Mouse (Mus musculus) urinary bladder, adult 18-20 months (tissue): Measurements from ENCODE around the gene Tmem56.

Experiments
- DNase-seq, 2 experiments: peaks; one replicate each; pipeline ENCODE4 v3.0.0; 2022; ENCODE audit warnings: low spot score in 2 of 2, mixed read lengths in 2 of 2

Tmem56 gene

DNA sequence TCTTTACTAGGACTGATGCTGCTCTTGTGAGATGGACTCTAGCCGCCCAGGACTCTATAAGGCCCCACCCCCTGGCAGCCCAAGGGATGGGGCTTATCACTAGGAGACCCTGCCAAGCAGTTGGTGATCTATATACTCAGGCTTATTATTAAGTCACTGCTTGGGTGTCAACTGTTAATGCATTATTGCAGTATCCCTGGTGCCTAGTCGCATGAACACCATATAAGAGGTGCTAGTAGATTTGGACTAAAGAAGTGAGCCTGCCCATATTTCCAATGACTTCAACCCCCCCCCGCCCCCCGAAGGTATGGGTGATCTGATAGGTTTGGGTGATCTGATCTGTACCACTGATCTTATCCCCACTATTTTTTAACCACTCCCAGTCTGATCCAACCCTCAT lies at the start of gene Tmem56:
TSS of gene Tmem56 (minus strand) at position 101 of the 400 bp plus-strand sequence.
- no peak for DNase-seq

DNA sequence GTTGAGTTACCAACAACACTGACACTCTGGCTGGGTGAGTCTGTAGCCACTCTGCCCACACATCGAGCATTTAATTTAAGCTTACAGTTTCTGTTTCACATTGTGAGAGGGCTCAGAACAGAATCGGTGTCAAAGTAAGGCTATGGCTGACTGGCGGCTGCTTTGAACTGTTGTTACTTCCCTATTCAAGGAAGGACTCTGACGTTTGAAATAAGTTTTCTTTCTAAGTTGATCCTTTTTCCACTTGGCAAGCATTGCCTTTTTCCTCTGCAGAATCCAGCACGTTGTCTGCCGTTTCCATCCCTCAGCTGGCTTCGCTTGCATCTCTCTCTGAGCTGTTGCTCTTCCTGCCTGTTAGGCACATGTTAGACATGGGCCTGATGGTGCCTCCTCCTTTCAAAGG lies 47.3 kb upstream of the Tmem56 start:
- no peak for DNase-seq

DNA sequence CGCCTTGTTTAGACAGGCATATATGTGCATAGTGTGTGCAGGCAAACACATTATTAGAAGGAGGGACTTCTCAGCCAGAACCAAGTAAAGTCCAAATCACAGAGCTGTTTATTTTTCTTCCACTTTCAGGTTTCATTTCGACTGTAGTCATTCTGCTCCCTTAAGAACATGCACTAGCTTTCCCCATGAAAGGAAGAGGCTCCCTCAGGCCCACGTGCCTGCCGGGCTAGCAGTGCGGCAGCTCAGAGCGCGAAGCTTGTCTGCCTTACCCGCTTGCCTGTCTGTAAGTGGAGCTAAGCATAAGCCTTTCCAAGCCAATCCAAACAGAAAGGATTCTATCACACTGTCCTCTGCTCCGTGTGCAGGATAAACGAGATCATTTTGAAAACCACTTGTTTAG lies 46.7 kb upstream of the Tmem56 start:
- DNase-seq = no peak

DNA sequence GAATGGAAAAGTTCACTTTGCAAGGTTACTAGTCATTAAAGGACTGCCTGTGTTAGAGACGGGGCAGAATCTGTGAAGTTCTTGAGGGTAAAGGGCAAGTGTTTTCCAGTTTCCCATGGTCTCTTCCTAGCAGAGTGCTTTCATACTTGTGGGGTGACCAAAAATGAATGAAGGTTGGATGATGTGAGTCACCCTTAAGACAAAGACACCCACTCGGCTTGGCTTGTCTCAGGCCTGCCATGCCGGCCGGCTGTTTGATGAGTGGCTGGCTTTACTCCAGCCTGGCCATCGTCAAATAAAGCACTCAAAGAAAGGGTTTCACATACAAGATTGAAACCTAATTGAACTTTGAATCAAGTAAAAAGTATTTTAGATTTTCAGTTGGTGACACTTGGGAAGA lies 44.5 kb upstream of the Tmem56 start:
- no peak for DNase-seq

DNA sequence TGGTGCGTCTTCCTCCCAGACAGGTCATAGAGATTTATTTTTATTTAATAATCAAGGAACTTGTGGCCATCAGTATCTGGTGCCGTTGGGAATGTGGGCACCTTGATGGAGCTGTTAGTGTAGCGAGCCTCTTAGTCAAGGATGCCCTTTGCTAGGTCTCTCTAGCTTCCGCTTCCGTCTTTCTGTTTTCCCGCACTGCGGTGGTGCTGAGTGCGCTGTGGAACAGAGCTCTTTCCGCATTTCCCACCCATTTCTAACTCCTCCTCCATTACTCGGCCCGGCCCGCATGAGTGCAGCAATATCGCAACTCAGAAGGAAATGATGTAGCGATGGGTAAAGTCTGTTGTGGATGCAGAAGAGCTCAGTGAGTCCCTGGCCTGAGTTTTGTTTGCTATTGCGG lies 40.5 kb upstream of the Tmem56 start:
- no peak for DNase-seq

DNA sequence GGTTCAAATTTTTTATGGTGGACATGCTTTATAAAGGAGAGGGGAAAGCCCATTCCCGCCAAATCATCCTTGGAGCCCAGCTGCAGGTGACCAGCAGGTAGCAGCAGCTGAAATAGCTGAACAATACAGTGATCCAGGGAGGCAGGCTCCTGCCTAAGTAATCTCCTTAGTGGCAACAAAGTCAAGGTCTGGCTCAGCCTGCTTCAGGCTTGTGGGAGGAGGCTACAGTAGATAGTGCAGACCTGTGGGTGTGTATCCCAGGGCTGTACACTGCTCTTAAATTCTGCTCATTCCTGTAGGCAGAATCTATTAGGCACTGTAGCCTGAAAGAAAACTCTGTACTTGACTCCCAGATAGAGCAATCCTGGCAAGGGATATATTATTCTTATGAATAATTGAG lies 38.0 kb upstream of the Tmem56 start:
- no peak for DNase-seq

DNA sequence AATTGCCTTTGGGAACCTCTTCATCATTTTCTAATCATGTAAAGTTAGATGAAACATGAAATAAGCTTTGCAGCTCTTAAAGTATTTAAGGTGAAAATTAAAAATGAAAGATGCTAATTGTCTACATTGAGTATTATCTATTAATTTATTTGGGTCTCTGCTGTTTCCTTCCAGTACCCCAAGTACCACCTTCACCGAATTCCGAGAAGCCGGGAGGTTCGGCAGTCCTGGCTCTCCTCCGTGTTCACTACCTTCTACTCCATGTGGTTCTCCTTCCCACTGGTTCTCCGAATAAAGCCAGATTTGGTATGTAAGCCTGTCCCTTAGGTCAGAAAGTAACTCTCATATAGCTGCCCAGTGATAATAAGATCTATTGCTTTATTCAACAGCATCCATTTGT lies 37.0 kb upstream of the Tmem56 start:
- DNase-seq = no peak

DNA sequence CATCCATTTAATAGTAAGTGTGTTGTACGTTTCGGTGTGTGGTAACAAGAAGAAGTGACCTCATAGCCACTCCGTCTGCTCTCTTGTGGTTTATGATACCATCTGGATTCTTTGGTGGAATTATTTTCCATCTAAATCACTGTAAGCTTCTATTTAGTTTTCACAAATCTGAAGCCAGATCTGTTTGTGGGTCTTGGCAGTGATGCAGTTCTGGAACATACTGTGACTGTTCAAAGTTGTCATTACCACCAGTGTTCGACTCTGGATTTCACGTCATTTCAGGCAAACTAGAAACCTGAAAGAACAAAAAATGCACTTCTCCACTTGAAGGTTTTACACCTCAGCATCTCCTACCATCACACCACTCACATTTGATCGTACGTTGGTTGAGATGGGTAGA lies 32.6 kb upstream of the Tmem56 start:
- no peak for DNase-seq

DNA sequence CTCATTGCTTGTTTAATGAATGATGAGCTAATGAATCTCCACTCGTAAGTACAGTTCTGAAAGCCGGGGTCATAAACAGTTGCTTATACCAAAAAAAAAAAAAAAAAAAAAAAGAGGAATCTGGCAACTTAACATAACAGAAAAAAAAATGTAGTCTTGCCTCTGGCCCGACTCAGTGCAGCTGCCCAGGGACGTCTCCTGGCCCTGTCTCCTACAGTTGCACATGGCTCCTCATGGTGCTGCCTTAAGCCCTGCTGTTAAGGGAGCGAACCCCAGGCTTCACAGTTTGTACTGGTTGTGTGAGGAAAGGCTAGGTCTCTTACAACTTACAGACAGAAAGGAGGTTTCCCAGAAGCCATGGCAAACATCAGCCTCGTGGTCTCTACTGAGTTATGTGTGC lies 31.3 kb upstream of the Tmem56 start:
- no peak for DNase-seq

DNA sequence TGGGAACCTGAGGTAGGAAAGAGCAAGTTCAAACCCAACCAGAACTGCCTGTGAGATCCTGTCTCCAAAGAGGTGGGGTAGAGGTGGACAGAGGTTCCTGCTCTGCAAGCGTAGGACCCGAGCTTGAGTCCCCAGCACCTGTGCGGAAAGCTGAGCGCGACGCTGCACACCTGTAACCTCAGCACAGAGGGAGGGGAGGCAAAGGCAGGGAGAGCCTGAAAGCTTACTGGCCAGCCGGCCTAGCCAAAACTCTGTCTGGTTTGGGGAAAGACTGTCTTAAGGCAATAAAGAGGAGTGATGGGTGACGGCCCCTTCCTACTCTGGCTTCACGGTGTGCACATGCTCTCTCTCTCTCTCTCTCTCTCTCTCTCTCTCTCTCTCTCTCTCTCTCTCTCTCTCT lies 30.1 kb upstream of the Tmem56 start:
- DNase-seq = no peak

DNA sequence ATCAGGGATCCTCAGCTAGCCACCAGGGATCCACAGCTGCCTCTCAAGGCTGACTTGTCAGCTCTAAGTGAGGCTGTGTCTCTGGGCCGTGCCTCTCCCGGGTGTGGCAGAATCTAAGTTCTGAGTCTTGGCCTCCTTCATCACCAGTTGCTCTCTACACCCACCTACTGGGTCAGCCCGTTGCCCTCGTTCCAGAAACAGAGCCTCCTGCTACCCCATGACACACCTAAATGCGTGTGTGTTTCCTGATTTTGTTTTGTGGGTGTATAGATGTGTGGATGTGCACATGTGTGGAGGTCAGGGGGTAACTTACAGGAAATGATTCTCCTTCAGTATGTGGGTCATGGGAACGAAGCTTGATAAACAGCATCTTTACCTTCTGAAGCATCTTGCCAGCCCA lies 29.5 kb upstream of the Tmem56 start:
- DNase-seq = no peak

DNA sequence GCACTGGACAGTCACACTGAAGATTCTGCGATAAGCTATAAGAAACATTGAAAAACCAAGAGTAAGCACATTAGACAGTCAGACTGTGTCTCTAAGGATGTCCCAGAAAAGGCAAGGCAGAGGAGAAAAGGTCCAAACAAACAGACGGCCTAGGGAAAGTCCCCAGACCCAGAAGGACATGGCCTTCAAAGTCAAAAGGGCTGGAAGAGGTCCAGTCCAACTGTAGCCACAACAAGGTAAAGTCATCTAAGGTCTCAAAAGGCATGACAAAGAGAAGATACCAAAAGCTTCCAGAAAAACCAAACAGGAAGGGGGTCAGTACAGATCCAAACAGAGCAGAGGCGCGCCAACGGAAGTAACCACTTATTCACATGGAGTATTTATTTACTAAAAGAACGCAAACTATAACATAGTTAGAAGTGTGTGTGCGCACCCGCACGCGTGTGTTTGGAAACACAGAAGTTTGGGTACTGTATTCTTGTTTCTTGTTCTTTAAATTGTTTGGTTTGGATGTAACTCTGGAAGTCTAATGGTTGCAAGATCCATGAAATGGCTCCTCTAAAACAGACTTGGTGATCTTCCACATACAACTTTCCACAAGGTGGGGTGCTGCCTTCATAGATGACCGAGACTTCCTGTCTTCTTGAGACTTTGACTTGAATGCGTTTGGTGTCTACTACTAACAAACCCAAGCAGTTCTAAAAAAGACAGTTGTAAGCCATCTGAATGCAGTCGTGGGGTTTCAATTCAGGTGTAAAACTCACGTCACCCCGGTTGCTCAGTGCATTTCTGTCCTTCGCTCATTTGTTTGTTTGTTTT lies 27.2 kb upstream of the Tmem56 start:
- DNase-seq = no peak

DNA sequence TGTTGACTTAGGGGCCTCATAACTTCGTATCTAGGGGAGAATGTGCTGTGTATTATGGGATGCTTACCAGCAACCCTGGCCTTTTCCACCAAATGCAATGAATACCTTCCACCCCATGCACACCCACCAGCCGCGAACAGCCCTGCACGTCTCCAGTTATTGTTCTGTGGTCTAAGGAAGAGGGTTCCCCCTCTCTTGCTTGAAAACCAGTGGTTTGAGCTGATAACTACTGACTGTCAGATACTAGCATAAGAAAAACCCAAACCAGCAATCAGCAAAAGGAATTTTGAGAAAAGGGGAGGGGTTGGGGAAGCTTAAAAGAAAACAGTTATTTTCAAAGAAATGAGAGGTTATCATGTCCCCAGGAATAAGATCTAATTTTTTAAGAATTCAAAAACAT lies 26.5 kb upstream of the Tmem56 start:
- DNase-seq = no peak

DNA sequence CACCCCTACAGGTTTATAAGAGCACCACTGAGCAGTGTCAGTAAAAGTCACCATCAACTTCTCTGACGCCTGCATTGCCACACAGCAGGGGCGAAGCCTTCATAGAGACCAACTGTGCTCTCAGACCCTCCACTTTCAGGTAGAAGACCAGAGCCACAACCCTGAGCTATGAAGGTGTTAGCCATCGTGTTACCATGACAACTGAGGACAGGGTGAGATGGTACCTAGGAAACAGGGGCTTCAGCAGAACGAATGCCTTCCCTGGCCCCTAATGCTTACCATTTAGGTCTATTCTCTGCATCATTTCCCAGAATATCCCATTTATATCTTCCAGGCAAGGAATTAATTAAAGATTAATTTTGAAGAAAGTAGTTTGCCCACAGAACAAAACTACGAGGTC lies 26.0 kb upstream of the Tmem56 start:
- DNase-seq = no peak

DNA sequence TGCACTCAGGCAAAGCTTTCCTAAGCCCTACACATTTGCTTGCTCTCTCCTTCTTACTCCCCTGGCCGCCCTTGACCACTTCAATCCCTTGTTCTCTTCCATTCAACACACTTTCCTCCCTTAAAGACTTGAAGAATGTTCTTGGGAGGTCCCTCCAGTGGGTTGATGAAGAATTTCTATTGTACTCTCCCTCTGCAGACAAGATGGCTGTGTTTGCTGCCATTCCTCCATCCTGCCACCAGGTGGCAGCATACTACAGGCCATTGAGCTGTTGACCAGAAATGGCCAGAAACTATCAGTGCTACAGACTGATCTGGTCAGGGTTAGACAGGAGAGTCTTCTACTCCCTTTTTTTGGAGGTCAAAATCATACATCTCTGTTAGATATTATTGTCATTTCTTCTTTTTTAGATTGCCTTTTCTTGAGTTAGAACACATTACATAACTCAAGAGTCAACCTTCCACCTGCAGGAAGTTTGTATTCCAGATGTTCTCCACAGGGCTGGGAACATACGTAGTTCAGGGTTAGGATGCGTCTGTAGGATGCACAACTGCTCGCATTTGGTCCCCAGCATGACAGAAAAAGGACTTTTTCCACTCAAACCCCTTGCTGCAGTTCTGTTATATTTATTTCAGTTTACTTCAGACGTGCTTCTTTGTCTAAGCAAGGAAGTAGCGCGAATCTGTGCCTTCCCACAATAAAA lies 24.8 kb upstream of the Tmem56 start:
- DNase-seq = peak; percentile 52 to 62

DNA sequence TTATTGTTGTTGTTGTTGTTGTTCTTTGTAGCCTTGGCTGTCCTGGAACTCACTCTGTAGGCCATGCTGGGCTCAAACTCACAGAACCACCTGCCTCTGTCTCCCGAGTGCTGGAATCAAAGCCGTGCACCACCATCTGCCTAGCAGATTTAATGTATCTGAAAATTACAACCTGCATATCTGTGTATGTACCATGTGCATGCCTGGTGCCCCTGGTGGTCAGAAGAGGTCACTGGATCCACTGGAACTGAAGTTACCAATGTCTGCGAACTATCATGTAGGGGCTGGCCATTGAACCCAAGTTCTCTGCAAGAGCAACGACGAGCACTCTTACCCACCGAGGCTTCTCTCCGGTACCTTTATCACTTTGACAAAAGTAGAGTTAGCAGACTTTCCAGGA lies 23.7 kb upstream of the Tmem56 start:
- DNase-seq = no peak

DNA sequence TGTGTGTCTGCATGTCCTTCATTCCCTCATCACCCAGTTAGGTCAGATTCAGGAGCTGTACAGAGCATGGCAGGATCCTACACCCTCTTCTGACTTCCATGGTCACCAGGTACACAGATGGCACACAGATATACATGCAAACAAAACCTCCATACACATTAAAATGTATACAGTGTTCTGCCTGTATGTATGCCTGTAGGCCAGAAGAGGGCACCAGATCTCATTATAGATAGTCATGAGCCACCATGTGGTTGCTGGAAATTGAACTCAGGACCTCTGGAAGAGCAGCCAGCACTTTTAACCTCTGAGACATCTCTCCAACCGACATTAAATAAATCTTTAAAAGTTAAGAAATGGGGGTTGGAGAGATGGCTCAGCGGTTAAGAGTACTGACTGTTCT lies 11.3 kb upstream of the Tmem56 start:
- DNase-seq = no peak

DNA sequence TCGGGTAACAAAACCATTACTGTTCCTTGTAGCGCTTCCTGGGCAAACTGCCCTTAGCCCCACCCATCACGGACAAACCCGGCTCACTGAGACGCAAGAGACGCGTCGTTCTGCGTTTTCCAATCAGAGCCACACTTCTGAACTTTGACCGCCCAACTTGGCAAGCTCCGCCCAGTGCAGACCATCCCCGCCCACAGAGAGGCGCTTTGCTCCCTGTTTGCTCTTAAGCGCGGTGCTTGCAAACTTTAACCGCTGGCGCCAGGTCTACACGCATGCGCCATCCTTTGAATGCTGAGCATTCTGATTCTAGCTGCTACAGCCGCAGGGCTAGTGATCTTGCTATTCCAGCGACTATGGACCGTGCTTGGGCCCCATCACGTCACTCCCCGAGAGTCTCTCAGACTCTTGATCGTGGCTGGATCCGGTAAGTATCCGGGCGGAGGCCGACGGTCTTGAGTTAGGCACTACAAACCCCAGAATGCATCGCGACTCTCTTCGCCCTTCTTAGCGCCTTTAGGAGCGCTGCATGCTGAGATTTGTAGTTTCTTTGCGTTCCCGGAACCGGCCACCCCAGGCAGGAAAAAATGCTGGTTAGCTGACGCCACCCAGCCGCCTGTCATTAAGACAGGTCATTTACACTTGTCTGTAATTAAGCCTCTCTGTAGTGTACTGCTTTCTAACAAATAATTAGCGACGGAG lies 8.8 kb upstream of the Tmem56 start, which contains the start of gene Alg14:
TSS of gene Alg14 (plus strand) at position 214 of the 699 bp plus-strand sequence.
- peak; percentile 89 to 97 for DNase-seq

DNA sequence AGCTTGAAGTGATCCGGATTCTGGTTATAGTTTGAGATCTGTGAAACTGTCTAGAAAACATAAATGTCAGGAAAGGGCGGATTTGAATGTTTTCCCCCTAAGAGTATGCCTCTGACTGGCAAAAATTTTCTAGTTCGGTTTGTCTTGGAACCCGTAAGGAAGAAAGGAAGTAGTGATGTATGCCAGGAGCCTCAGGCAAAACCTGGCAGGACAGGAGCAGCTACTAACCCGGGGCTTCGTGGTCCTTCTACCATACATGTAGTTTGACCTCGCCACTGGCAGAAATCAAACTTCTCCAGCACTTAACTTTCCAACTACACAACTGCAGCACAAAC lies 8.3 kb upstream of the Tmem56 start:
- no peak for DNase-seq

DNA sequence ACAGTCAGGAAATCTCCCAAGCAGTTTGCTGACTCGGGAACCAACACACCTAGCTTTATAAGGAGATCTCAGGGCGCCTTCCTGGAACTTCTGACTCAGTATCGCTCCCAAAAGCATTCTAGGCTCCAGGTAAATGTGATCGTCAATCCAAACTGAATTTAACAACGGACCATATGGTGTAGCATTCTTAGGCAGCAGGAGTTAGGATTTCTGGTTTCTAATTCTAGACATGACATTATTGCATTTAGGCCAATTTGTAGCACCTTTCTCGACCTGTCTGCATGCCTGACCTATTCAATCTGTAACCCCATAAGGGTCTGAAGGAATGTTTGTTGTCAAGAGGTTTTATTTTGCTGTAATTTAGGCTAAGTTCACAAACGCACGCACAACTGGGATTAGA lies 7.8 kb upstream of the Tmem56 start:
- no peak for DNase-seq

DNA sequence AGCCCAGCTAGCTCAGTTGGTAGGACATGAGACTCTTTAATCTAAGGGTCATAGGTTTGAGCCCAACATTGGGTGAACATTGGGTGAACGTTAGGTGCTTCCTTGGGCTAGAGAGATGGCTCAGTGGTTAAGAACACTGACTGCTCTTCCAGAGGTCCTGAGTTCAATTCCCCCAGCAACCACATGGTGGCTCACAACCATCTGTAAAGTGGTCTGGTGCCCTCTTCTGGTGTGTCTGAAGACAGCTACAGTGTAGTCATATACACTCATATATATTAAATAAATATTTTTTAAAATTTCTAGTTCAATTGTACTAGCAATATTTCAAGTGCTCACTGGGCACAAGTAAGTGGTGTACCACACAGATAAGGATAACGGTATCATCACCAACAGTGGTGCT lies 4.3 kb upstream of the Tmem56 start:
- DNase-seq = no peak

DNA sequence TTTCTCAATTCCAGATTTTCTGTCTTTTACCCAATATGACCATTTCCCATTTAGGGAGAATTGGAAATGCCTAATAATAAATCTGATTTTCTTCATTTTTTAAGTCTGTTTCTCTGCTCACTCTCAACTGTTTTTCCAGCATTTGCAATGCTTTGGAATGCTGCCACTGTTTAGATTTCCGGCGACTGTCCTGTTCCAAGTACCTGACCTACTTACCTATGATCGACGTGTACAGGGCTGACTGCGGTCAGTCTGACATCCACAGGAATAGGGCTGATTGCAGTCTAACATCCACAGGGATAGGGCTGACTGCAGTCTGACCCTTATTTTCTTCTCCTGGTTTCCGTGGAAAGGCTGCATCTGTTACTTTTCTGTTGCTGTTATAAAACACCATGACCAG lies 2.3 kb upstream of the Tmem56 start:
- DNase-seq = no peak

DNA sequence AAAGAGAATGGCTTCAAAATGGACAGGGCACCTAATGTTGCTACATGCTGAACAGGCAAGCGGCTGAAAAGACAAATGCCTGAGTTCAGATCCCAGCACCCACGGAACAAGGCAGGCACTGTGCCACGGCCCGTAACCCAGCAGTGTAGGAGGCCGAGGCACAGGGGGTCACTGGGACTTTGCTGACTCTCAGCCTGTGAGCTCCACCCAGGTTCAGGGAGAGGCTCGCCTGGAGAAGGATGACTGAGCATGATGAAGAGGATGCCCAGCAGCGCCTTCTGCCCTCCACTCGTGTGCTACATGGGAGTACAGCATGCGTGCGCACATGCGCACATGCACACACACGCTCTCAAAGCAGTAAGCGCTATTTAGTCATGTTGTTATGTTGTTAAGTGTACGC lies 3.2 kb downstream of the Tmem56 start:
- no peak for DNase-seq
